Mouse (Mus musculus) frontal cortex, adult (tissue): ENCODE results near the gene Gm20826.
"Not testable (repeated sequence)": the region's sequence is repeated elsewhere in the genome, so short reads cannot be mapped to it uniquely, and the experiment has no call there.

Experiments
- ATAC-seq: cut with Nextera tagmentation; 2 replicates; pipeline ENCODE4 v1.9.2; 2017; ENCODE audit warnings: mild to moderate bottlenecking, moderate library complexity, mixed read lengths; ENCODE audit not compliant: low TSS enrichment

Gene Gm20826

GRCm38 (mm10) chrY:7638389-7638788 lies at the start of gene Gm20826:
TSS of gene Gm20826 (minus strand) at chrY:7638489.
- not testable (repeated sequence) for ATAC-seq
